Mouse (Mus musculus): ENCODE measurements around the gene Recql5. TPM values are rescaled to one million over a fixed set of nuclear protein-coding genes. Genes with fewer than 3 reads are reported as not detected.

The Recql5 gene
- 11.1 and 11.7 TPM in 2 replicates for polyA plus RNA-seq (2015; fragmentation: Nextera tagmentation; extraction: Ambion mirVana)

- peaks cover under 1% of the 10 kb centered on the region; the same call in 1 of the 2 replicates for H3K36me3 ChIP-seq (ENCODE audit: insufficient read depth, low read length)
- peak within 1 kb of the TSS; percentile 73 for H3K9ac ChIP-seq (ENCODE audit: low read depth, low read length)
- H3K4me3 ChIP-seq (replicated peaks; ENCODE audit: low read depth, low read length), result peak within 1 kb of the TSS; percentile 83
- ATAC-seq (replicated peaks; ENCODE audit: low FRiP score, low read depth) (peak; percentile 99), DNase-seq (ENCODE audit: low spot score) (peak; percentile 99)
- no peak for TF ChIP-seq CTCF (IDR thresholded peaks at IDR 0.05; ENCODE audit: low read depth)
- H3K9me3 ChIP-seq (replicated peaks; ENCODE audit: low read length), result no peaks in the 10 kb centered on the region
- H3K27me3 ChIP-seq (ENCODE audit: insufficient read depth, low read length), result no peaks in the 10 kb centered on the region
- under 1% methylated on average over 28 of the region's 28 CpGs for WGBS
- H3K27ac ChIP-seq, result no peak within 1 kb of the TSS
- H3K4me1 ChIP-seq (replicated peaks; ENCODE audit: insufficient read depth, low read length), result peaks cover 17% of the 10 kb centered on the region
- H3K4me2 ChIP-seq (ENCODE audit: low read length), result peak within 1 kb of the TSS; percentile 81
These were observed at the start of gene Recql5, which contains the start of gene Sap30bp for GRCm38 (mm10) chr11:115933108-115933746. Gene Recql5 (minus strand): TSS chr11:115933477. Gene Sap30bp (plus strand): TSS chr11:115933282.

GRCm38 (mm10) chr11:115982472-115982871 lies 49.2 kb upstream of the Recql5 start:
- 86% methylated on average over 15 of the region's 15 CpGs for WGBS
- Histone ChIP-seq H3K4me2 (ENCODE audit: low read length) (no peak overlapping the region), H3K9ac (ENCODE audit: low read depth, low read length) (no peak overlapping the region), H3K36me3 (ENCODE audit: insufficient read depth, low read length) (no peaks in the 10 kb centered on the region), H3K27ac (no peak overlapping the region), H3K4me3 (replicated peaks; ENCODE audit: low read depth, low read length) (no peak overlapping the region), H3K9me3 (replicated peaks; ENCODE audit: low read length) (no peaks in the 10 kb centered on the region), H3K4me1 (replicated peaks; ENCODE audit: insufficient read depth, low read length) (no peaks in the 10 kb centered on the region), H3K27me3 (ENCODE audit: insufficient read depth, low read length) (no peaks in the 10 kb centered on the region)
- TF ChIP-seq CTCF (IDR thresholded peaks at IDR 0.05; ENCODE audit: low read depth), result no peak
- DNase-seq (ENCODE audit: low spot score), result no peak
- ATAC-seq (replicated peaks; ENCODE audit: low FRiP score, low read depth), result no peak

DNA sequence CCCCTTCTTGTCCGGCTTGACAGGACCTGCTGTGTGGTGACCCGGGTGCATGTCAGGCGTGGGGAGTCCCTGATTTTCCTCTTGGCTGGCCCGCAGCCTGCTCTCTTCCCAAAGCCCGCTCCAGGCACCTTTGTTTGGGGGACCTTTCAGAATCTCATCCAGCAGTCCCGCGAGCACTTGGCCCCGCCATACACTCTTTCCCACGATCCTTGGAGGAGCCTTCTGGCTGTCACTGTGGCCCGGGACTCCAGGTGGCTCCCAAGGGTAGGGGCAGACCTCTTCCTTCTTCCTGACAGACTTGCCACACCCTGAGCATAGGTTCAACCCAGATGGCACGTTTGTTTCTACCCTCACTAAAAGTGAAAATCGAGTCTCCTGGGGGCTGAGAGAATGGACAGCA lies 42.3 kb upstream of the Recql5 start:
- Histone ChIP-seq H3K4me1 (replicated peaks; ENCODE audit: insufficient read depth, low read length) (no peaks in the 10 kb centered on the region), H3K9ac (ENCODE audit: low read depth, low read length) (0 out of 2 replicates have a peak overlapping the region, but pooled peaks have one; percentile 52), H3K27me3 (ENCODE audit: insufficient read depth, low read length) (0 out of 2 replicates have a peak, but pooled peaks cover 3% of the 10 kb centered on the region), H3K9me3 (replicated peaks; ENCODE audit: low read length) (no peaks in the 10 kb centered on the region), H3K4me3 (replicated peaks; ENCODE audit: low read depth, low read length) (peak overlapping the region; percentile 42), H3K27ac (no peak overlapping the region), H3K4me2 (ENCODE audit: low read length) (peak overlapping the region; percentile 71), H3K36me3 (ENCODE audit: insufficient read depth, low read length) (no peaks in the 10 kb centered on the region)
- no peak for DNase-seq (ENCODE audit: low spot score)
- no peak for TF ChIP-seq CTCF (IDR thresholded peaks at IDR 0.05; ENCODE audit: low read depth)
- ATAC-seq (replicated peaks; ENCODE audit: low FRiP score, low read depth), result no peak
- WGBS, result 23% methylated on average over 12 of the region's 12 CpGs

- Histone ChIP-seq H3K9me3 (replicated peaks; ENCODE audit: low read length) (no peaks in the 10 kb centered on the region), H3K4me2 (ENCODE audit: low read length) (peak overlapping the region; percentile 71), H3K4me1 (replicated peaks; ENCODE audit: insufficient read depth, low read length) (no peaks in the 10 kb centered on the region), H3K27me3 (ENCODE audit: insufficient read depth, low read length) (0 out of 2 replicates have a peak, but pooled peaks cover 3% of the 10 kb centered on the region), H3K4me3 (replicated peaks; ENCODE audit: low read depth, low read length) (peak overlapping the region; percentile 42), H3K27ac (peak overlapping the region; percentile 37; the same call in 1 of the 2 replicates), H3K9ac (ENCODE audit: low read depth, low read length) (peak overlapping the region; percentile 52), H3K36me3 (ENCODE audit: insufficient read depth, low read length) (no peaks in the 10 kb centered on the region)
- DNase-seq (ENCODE audit: low spot score), result no peak
- WGBS, result 2% methylated on average over 18 of the region's 18 CpGs
- TF ChIP-seq CTCF (IDR thresholded peaks at IDR 0.05; ENCODE audit: low read depth), result no peak
- 0 out of 2 replicates have a peak, but pooled peaks have one; percentile 2 for ATAC-seq (replicated peaks; ENCODE audit: low FRiP score, low read depth)
These were observed 41.8 kb upstream of the Recql5 start for GRCm38 (mm10) chr11:115975083-115975420.

DNA sequence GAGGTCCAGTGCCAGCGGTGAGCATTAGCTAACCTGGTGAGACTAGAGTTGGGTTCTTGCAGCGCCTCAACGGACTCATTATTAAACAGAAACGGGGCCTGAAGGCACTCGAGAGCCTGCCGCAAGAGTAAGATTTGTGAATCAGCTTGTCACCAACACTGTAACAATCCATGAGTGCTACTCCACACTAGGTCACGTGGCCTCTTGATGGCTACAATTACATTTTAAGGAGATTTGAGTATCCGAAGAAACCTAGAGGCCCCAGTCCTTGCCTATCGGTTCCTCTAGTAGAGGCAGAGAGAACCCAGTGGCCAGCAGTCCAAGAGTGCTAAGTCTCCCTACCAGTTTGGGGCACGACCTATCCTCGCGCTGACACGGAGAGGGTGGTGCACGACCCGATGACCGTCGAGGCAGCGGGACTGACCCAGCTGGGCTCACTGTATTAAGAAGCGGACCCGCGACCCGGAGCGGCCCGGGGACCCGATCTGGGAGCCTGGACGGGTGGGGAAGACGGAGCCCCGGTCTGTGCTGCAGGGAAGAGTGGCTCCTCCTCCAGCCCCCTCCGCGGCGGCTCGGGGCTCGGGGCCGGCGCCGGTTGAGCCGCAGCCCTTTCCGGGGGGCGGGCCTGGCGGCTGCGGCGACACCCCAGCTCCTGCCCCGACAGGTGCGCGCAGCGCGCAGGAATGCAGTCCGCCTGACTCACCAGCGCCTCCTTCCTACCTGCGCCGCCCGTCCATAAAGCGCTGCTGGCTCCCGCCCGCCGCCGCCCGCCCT lies 41.2 kb upstream of the Recql5 start, which contains the start of gene Itgb4:
Gene Itgb4, plus strand, starts transcription at position 401 of the 774 bp plus-strand sequence.
- Histone ChIP-seq H3K9me3 (replicated peaks; ENCODE audit: low read length) (no peaks in the 10 kb centered on the region), H3K9ac (ENCODE audit: low read depth, low read length) (peak within 1 kb of the TSS; percentile 52), H3K27me3 (ENCODE audit: insufficient read depth, low read length) (0 out of 2 replicates have a peak, but pooled peaks cover 3% of the 10 kb centered on the region), H3K4me3 (replicated peaks; ENCODE audit: low read depth, low read length) (peak within 1 kb of the TSS; percentile 42), H3K27ac (peak within 1 kb of the TSS; percentile 37; the same call in 1 of the 2 replicates), H3K4me1 (replicated peaks; ENCODE audit: insufficient read depth, low read length) (0 out of 2 replicates have a peak, but pooled peaks cover 4% of the 10 kb centered on the region), H3K4me2 (ENCODE audit: low read length) (peak within 1 kb of the TSS; percentile 71), H3K36me3 (ENCODE audit: insufficient read depth, low read length) (no peaks in the 10 kb centered on the region)
- peak; percentile 60 for ATAC-seq (replicated peaks; ENCODE audit: low FRiP score, low read depth)
- peak; percentile 40 for TF ChIP-seq CTCF (IDR thresholded peaks at IDR 0.05; ENCODE audit: low read depth)
- DNase-seq (ENCODE audit: low spot score), result peak; percentile 32
- 8% methylated on average over 54 of the region's 58 CpGs for WGBS

- peak; percentile 18 for DNase-seq (ENCODE audit: low spot score)
- H3K27me3 ChIP-seq (ENCODE audit: insufficient read depth, low read length), result 0 out of 2 replicates have a peak, but pooled peaks cover 3% of the 10 kb centered on the region
These were observed 37.7 kb upstream of the Recql5 start for GRCm38 (mm10) chr11:115971016-115971415.

More at GRCm38 (mm10) chr11:115971016-115971415, 37.7 kb upstream of the Recql5 start:
- Histone ChIP-seq H3K36me3 (ENCODE audit: insufficient read depth, low read length) (peaks cover 9% of the 10 kb centered on the region; the same call in 1 of the 2 replicates), H3K4me2 (ENCODE audit: low read length) (no peak overlapping the region), H3K9me3 (replicated peaks; ENCODE audit: low read length) (no peaks in the 10 kb centered on the region), H3K4me1 (replicated peaks; ENCODE audit: insufficient read depth, low read length) (peaks cover 4% of the 10 kb centered on the region; the same call in 1 of the 2 replicates), H3K27ac (peak overlapping the region; percentile 81; the same call in 1 of the 2 replicates), H3K9ac (ENCODE audit: low read depth, low read length) (no peak overlapping the region), H3K4me3 (replicated peaks; ENCODE audit: low read depth, low read length) (no peak overlapping the region)
- WGBS, result 61% methylated on average over 6 of the region's 6 CpGs
- peak; percentile 52 for ATAC-seq (replicated peaks; ENCODE audit: low FRiP score, low read depth)
- no peak for TF ChIP-seq CTCF (IDR thresholded peaks at IDR 0.05; ENCODE audit: low read depth)

Measured in kidney, postnatal 0 days (tissue).